Mouse (Mus musculus) activated CD4-positive, CD25-positive, alpha-beta regulatory T cell, adult 4 months (primary cell): ENCODE measurements around the gene Dusp14. TPM values are rescaled to one million over a fixed set of nuclear protein-coding genes. Genes with fewer than 3 reads are reported as not detected.

ENCODE experiments used
- ATAC-seq: one replicate; pipeline ENCODE4 v1.8.0; 2017
- polyA plus RNA-seq, 2 experiments: library from polyadenylated mRNA; unstranded; fragments of 100-300 nt; shearing (Covaris generic); gene quantifications; one replicate each; pipeline ENCODE4 v1.2.1; 2017

Gene Dusp14
- polyA plus RNA-seq, 2 experiments from 2014 or later, result 11.4 to 17.0 TPM

- no peak for ATAC-seq
These were observed 3.0 kb downstream of the Dusp14 start for GRCm38 (mm10) chr11:84066071-84066481.

DNA sequence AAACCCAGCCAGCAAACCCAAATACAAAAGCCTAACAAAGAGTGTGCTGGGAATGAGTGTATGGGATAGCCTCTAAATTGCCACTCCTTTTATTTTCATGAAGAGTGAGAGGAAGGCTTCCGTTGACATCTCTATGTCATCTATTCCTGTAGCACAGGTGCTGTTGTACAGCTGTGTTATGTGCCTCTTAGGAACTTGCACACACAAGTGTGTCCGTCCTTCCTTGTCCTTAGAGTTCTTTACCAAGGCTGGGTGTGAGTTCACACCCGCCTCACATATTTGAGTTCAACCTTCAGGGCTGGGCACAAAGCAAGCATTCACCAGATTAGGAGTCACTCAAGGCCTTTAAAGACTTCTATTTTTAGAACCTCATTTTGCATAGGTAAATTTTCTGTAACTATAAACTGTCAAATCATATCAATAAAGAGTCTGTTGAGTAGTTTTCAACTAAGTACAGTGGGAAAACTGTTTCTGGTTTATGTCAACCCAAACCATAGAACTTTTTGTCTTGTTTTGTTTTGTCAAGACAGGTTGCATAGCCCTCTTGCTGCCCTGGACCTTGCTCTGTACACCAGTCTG is 5.3 kb downstream of the Dusp14 start:
- ATAC-seq, result no peak

DNA sequence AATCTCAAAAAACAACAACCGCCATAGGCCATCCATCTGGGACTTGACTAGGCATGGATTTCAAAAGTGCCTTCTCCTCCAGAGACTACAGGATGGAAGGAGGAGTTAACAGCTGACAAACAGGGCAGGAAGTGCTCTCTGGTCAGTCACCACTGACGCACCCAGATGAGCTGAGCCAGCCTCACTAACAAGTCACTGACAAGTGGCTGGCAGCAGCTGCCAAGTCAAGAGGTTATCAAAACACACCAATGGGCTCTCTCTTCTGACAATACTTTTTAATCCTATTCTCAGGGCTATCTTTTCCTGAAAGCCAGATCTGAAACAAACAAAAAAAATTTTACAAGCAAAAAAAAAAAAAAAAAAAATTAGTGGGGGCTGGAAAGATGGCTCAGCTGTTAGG is 6.3 kb downstream of the Dusp14 start:
- ATAC-seq, result no peak

- ATAC-seq, result no peak
These were observed 7.2 kb downstream of the Dusp14 start for GRCm38 (mm10) chr11:84061881-84062280.

DNA sequence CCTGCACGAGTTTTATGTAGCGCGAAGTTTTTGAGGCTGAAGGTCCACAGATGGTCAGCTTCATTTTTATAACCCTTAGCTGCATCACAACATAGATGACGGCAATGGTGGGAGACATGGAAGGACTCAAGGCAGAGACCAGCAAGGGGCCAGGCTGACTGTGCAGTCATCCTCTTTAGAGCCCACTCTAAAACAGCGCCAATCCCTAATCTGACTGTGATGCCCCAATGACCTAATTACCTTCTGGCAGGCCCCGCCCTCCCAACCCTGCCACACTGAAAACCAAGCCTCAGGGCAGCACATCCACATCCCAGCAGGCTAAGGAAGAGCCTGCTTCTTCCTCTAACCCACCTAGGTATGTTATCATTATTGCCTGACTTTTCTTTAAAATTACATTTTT is 8.4 kb downstream of the Dusp14 start:
- ATAC-seq, result no peak

DNA sequence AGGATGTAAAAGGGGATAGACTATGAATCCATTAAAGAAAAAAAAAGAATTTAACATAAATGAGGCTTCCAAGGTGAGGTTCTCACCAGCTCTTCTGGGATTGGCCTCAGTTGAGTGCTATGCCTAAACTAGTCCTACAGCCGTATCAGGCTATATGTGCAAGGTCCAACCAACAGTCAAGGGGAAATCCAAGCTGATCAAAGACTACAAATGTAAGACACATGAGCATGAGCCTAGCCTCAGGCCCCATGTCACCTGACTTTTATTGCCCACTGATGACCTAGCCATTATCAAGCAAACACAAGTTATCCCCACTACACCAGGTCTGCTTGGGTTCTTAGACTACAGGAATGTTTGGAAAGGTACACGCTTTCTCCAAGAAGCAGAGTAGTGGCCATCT is 9.3 kb downstream of the Dusp14 start:
- ATAC-seq, result no peak

GRCm38 (mm10) chr11:84057418-84057817 is 11.6 kb downstream of the Dusp14 start:
- no peak for ATAC-seq

DNA sequence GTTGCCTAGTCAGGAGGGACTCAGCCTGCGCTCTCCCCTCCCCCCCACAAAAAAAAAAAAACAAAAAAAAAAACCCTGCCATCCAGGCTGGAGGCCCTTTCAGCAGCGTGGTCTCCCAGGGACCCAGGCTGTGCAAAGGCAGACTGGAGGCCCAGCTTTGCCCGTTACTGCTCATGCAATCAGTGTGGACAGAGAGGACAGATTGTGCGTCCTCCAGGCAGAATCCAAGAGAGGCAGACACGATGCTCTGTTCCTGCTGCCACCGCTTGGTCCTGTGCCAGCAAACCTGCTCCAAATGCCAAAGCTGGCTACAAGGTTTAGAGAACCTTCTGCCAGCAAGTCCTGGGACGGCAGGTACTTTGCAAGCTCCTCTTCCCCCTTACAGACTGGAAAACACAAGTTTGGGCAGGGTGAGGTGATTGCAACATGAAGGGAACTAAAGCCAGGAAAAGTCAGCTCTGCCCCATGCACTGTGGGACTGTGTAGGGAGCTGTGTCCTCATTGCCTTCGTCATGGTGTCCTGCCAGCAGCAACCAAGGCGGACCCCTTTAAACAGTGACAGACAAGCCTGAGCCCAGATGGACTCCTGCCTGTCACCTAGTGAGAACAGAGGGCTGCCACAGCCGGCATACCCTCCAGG is 15.4 kb downstream of the Dusp14 start:
- ATAC-seq, result no peak

DNA sequence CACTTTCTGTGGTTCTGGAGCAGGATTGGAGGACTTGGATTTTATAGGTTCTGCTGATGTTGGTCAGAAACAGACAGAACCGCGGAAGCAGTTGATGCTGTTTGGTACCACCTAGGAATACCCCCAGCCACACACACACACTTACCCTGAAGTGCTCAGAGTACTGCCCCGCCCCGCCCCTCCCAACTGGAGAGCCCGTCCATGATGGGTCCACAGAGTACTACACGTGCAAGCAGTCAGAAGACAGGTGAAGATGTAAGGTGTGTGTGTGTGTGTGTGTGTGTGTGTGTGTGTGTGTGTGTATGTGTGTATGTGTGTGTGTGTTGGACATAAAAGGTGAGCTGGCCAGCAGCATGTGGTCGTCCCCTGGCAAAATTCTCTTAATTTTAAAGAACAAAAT is 16.0 kb downstream of the Dusp14 start:
- no peak for ATAC-seq

DNA sequence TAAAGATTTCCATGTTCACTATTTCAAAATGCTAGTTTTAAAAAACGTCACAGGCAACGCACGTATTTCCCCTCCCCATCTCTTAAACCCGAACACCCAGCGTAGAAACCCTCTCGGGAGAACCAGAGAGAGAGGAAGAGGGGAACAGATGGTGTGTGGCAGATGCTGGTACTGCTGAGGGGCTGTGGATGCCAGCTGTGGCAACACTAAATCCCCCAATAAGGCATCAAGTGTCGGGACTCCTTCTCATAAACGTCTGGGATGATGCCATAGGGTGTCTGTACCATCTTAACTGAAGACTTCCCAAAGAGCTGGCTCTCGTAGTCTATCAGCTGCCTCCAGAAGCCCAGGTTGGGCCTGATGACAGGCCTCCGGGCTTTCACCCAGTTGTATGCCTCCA is 20.6 kb downstream of the Dusp14 start:
- no peak for ATAC-seq

- ATAC-seq, result no peak
These were observed 21.8 kb downstream of the Dusp14 start for GRCm38 (mm10) chr11:84047270-84047669.

GRCm38 (mm10) chr11:84044988-84045387 is 24.1 kb downstream of the Dusp14 start:
- no peak for ATAC-seq

DNA sequence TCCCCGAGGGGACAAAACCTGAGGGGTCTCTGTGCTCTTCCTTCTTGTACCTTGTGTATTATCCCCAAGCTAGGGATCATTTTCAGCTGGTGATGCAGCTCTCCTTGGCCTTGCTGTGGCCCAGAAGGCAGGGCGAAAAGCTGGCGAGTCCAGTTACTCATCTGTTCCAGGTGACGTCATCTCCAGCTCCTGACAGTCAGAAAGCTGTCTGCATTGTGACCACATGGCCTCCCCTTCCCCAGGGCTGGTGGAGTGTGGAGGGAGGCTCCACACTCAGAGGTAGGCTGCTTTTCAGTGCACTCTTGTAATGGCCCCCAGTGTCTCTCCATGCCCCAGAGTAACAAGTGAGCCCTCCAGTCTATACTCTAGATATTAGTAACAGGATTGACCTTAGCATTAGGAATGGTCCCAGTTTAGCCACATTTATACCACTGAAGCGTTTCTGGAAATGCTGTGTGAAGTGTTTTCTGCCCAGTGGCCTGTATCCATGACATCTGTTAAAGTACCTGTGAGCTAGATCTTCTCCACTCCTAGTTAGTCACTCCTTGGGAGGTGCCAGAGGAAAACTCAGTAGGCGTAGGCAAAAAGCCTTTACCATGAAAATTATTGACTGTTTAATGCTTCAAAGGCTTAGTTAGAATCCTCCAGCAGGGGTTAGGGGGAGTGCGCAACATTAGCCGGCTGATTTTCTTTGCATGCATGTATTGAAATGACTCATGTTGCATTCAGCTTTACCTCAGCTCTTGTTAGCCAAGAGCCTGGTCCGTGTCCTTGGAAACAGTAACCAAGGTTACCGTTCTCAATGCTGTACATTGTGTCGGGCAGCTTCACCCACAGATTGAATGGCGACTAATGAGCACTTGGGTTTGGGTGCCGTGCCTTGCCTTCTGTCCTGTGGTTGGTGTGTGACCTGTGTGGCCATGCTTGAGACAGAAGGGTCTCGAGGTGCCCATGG is 26.0 kb downstream of the Dusp14 start:
- no peak for ATAC-seq

DNA sequence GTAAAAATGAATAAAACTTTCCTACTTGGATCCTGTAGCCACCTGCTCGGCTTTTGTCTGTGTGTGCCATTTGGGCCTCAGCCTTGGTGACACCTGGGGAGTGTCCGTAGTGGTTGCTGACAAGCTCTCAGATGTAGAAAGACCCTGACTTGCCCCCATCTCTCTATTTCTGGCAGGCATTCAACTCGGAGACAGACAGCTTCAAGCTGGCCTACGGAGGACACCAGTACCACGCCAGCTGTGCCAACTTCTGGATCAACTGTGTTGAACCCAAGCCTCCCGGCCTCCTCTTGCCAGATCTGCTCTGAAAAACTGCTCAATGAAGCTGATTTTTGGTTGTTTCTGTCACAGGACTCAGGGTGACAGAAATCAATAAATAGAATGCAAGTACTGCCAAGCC is 28.4 kb downstream of the Dusp14 start:
- ATAC-seq, result no peak

DNA sequence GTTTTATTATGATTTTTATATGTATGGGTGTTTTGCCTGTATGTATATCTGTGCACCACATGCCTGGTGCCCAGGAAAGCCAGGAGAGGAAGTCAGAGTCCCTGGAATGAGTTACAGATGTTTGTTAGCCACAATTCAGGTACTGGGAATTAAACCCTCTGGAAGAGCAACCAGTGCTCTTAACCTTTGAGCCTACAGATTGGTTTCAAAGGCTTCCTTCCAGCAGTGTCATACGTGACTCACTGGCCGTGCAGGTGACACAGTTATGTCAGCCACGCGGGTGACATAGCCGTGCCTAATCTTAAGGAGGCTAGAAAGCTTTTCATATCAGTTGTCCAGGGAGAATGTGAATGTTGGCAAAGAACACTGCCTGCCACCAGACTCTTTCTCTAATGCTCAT is 35.4 kb downstream of the Dusp14 start:
- ATAC-seq, result no peak

- no peak for ATAC-seq
These were observed 36.5 kb downstream of the Dusp14 start for GRCm38 (mm10) chr11:84032559-84032958.

GRCm38 (mm10) chr11:84031971-84032370 is 37.1 kb downstream of the Dusp14 start:
- no peak for ATAC-seq

DNA sequence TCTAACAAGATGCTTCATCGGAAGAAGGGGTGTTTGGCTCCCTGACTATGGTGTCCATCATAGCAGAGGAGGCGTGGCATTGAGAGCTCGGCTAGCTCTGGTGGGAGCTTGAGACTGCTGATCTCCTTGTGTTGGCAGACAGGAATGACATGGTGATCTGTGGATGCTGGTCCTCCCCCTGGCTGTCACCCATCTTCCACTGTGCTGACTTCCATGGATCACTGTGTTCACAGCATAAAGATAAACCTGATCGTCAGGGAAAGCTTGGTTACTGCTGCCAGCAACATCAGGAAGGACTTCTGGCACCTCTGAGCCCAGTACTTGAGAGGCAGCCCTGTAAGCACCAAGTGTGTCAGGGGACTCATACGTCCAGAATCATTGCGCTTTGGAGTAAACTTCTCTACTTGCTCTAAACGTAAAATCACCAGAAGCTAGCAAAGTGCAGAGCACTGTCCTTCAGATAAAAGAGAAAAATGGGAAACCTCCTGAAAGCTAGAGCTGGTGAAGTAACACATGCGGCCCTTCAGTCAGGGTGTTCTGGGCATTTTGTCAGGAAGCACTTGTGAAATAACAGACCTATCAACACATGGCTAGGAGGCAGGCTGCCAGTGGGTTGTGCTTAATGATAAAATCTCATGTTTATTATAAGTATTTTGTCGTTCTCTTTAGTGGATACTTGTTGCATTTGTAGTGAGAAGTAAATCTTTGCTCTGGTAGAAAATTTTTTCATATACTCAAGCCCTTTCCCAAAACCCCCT is 40.6 kb downstream of the Dusp14 start:
- no peak for ATAC-seq

DNA sequence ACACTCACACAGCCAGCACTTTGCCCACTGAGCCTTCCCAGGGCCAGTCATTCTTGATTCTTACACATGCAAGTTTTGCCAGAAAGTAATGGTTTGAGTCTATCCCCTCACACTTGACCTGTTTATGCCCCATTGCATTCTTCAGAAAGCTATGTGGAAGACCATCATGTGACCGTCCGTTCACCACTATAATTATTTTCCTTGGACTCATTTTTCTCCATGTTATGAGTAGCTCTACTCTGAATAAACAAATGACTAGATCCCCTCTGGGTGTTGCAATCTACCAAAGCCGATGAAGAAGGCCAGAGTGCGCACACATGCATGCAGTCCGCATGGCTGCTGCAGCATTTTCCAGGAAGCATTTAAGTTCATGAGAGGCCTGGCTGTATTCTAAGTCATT is 41.8 kb downstream of the Dusp14 start:
- ATAC-seq, result no peak

DNA sequence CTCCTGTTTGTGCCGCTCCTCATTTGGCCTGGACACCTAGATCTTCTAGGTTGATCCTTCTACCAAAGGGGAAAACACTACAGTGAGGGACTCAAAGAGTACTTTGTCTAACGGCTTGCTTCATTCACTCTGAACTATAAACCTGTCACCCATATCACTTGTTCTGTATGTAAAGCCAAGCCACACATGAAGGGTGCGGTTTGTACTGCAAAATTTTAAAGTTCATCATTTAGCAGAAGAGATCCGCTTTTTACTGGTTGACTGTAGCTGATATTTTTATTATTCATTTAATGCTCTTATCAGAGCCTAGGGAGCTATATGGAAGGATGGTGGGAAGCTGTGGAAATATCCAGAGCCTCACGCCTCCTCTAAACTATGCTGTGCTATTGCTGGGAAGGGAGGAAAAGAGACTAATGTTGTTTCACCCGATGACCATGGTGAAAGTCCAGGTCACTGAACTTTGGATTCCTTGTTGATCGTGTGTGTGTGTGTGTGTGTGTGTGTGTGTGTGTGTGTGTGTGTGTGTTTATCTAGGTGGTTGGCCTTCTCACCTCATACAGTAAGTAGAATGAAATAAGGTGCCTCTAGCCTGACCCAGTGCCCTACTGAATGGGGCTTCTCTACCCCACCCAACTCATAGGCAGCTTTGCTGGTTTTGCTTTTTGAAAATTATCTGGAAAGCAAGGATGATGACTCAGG is 52.1 kb downstream of the Dusp14 start:
- ATAC-seq, result no peak

DNA sequence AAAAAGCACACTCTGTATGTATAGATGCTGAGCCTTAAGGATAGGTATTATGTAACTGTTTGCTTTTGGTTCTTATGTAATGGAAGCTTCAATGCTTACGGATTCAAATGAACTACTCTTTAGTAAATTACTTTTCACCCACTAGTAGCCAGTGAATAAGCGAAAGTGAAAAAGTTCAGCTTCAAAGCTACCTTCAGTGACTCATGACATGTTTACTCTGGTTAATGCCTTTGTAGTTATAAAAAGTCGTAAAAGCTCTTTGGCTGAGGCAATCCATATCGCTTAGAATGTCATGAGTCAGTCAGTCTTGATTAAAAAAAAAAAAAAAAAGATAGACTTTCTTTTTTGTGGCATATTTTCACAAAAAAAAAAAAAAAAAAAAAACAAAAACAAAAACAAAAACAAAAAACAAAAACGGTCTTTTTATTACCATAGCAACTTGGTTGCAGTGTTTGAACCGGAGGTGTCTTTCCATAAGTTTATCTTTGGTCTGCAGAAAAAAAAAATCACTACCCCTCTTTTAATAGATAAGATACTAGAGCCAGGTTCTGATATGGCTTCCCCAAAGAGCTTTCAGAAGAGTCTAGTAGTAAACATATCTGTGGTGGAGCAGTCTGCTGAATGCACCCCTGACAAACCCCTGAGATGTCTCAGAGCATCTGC is 52.8 kb downstream of the Dusp14 start:
- no peak for ATAC-seq

- no peak for ATAC-seq
These were observed 56.0 kb downstream of the Dusp14 start for GRCm38 (mm10) chr11:84013105-84013504.
